Mouse (Mus musculus): Measurements from ENCODE around the gene Rack1. TPM values are rescaled to one million over a fixed set of nuclear protein-coding genes. Genes with fewer than 3 reads are reported as not detected.
"Not testable (repeated sequence)": the region's sequence is repeated elsewhere in the genome, so short reads cannot be mapped to it uniquely, and the experiment has no call there.

Rack1 gene
- total RNA-seq, 2 experiments from 2014 or later, result 285 to 287 TPM

GRCm38 (mm10) chr11:48791894-48792293 lies 8.2 kb upstream of the Rack1 start:
- DNase-seq (ENCODE audit: low spot score in 2 of 2), result not testable (repeated sequence)

- DNase-seq (ENCODE audit: low spot score in 2 of 2), result no peak
Observed at GRCm38 (mm10) chr11:48793184-48793583, 6.9 kb upstream of the Rack1 start.

DNA sequence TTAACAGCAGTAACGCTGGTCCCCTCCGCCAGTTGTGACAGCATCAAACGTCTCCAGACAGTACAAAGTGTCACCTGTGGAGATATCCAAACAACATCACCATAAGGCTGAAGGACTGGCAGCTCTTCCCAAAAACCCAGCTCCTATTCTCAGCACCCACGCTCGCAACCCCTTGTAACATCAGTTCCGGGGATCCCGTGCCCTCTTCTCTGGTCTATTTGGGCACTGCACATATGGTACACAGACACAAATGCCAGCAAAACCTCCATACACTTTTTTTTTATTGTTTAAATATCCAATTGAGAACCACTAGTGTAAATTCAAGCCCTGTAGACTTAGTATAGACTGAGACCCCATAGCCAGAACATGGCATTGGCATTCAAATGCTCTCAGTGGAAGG lies 4.9 kb upstream of the Rack1 start:
- DNase-seq (ENCODE audit: low spot score in 2 of 2), result no peak

DNA sequence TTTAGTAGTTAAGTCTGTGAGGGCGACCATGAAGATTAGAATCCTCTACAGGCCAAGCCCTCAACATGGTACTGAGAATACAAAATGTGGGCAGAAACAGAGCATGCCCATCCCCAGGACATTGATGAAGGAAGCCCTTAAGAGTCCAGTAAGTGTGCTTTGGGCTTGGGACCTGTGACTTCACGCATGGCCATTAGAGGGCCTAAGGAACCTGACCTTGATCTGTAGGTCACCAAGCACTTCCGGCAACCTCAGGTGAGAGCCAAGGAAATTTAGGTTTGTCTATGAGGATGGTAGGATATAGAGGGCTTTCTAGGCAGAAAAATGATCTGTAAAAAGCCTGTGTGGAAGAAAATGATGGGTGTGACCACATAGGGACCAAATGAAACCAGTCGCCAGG lies 3.8 kb upstream of the Rack1 start:
- DNase-seq (ENCODE audit: low spot score in 2 of 2), result no peak

DNA sequence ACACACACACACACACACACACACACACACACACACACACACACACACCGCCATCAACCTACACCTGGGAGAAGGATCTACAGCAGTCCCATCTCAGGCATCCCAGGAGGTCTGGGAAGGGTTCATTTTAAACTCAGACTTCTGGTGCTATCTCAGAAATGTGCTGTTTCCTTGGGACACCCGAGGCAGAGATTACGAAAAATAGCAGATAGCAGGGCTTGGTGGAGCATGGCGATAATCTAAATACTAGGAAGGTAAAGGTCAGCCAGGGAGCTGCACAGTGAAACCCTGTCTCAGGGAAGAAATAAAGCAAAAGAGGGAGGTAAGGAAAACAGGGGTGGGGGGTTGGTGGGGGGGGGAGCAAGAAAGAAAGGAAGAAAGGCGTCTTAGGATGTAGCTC lies 2.8 kb upstream of the Rack1 start:
- DNase-seq (ENCODE audit: low spot score in 2 of 2), result no peak

DNA sequence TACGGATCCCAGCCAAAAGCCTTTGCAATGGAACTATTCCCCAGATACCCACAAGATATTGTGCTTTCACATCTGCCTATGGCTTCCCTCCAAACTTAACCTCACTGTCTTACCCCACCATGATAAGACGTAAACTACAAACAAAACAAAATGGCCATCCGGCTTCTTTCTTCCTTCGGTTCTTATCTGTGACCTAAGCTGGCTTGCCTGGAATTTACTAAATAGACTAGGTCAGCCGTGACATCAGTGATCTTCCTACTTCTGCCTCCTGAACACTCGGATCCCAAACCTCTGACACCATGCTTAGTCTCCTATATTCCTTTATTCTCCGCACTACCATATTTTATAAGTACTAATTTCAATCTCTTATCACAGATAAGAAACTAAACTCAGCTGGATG lies 1.8 kb upstream of the Rack1 start:
- DNase-seq (ENCODE audit: low spot score in 2 of 2), result no peak

GRCm38 (mm10) chr11:48798984-48799920 lies 880 bp upstream of the Rack1 start:
- no peak for DNase-seq (ENCODE audit: low spot score in 2 of 2)

DNA sequence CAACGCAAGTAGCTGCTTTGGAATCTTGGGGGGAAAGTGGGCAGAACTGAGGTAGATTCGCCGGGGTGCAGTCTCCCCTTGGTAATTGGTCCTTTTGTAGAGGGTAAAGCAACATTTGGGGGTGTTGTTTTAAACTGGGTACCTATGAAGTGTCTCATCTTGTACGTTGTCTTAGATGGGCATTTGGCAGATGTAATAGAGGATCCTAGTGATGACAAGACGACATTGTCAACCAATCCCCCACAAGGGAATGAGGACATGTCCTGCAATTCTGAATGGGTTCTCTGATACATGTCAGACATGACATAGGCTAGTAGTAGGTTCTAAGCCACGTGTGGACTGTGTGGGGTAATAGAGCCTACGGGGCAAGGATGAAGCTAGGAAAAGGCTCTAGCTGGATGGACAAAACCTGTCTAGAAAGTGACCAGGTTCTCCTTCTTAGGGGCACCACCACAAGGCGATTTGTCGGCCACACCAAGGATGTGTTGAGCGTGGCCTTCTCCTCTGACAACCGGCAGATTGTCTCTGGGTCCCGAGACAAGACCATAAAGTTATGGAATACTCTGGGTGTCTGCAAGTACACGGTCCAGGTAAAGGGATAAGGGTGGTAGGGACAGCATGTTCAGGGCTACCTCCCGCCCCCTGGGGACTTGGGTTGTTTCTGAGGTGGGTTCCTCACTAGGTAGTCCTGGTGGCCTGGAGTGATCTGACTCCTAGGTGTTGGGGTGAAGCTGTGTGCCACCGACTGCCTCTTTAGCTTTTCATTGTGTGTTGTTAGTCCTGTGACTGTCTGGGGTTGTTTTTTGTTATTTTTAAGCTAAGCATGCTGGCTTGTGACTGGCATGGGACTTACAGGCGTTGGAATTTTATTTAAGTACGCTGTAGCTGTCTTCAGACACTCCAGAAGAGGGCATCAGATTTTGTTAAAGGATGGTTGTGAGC lies 2.0 kb downstream of the Rack1 start:
- no peak for DNase-seq (ENCODE audit: low spot score in 2 of 2)

GRCm38 (mm10) chr11:48803988-48804387 lies 3.9 kb downstream of the Rack1 start:
- no peak for DNase-seq (ENCODE audit: low spot score in 2 of 2)

DNA sequence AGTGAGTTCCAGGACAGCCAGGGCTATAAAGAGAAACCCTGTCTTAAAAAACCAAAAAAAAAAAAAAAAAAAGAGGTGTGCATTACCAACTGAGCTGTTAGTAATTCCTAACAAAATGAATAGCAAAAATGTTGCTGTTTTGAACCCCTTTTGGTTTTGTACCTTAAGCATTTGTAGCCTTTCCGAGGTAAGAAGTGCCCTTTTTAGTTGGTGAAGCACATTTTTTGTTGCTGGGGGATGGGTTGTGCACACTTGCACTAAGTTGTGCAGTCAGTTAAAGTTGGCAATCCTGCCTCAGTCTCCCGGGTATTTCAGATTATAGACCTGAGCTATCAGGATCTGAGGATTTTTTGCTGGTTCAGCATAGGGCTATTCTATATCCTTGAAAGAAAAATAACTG lies 4.8 kb downstream of the Rack1 start:
- DNase-seq (ENCODE audit: low spot score in 2 of 2), result no peak

- peak in 1 of 2 experiments; percentile 42 for DNase-seq (ENCODE audit: low spot score in 2 of 2)
Observed at GRCm38 (mm10) chr11:48806856-48807562, 6.9 kb downstream of the Rack1 start.

DNA sequence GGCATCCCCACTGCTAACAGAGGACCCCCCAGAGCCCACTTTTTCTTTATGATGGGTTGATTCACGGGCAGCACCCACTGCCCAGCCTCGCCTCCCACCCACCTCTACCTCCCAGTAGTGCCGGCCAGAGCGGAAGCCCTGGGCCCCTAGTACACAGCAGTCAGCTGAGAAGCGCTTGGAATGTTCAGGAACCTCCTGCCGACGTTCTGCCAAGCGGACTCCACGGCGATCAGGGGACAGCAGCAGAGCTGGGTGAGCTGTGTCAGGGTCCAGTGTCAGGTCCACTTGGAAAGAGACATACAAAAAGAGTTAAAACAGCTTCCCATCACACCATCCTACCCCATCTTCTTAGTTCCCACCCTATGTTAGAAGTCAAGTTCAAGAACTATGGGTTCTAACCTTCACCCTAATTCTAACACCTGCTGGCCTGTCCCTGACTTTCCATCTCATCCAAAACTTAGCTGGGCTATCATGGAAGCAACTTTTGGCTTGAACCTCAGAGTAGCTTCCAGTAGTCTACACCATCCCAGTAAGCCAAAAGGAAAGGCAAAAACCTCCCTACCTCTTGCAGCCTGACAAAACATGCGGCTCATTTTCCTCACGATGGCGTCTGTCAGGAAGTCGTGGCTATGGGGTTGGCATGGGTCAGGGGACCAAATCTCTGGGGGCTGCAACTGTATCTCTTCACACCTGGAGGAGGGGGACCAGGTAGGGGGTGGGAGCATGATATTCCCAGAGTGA lies 7.6 kb downstream of the Rack1 start:
- DNase-seq (ENCODE audit: low spot score in 2 of 2), result no peak

DNA sequence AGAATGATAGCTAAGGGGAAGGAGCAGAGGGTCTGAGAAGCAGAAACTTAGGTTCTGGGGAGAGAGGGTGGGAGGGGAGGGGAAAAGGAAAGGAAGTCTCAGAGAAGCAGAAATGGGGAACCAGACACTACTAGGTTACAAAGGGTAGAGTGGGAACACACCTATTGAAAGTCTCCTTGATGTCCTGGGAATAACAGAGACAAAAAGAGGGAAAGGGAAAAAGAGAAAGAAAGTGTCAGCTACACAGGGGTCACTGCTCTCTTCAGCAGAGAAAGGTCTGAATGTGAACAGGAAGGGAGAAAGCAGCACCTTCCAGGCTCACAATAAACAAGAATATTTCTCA lies 8.1 kb downstream of the Rack1 start:
- DNase-seq (ENCODE audit: low spot score in 2 of 2), result no peak

- no peak for DNase-seq (ENCODE audit: low spot score in 2 of 2)
Observed at GRCm38 (mm10) chr11:48808737-48809433, 8.8 kb downstream of the Rack1 start.

DNA sequence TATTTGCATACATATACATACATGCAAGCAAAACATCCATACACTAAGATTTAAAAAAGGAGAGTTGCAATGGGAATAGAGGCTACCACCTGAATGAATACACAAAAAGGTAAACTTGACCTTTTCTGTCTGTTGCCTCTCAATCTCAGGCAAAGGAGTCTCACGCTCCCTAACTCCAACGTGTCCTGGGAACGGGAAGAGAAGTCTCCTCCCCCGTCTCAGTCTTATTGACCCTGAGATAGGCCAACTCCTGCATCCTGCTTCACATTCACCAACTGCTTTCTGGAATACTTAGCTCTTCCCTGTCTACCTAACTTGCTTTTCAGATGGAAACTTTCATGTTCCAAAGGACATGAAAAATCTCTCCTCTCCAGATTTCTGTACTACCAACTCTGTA lies 9.3 kb downstream of the Rack1 start:
- DNase-seq (ENCODE audit: low spot score in 2 of 2), result no peak

DNA sequence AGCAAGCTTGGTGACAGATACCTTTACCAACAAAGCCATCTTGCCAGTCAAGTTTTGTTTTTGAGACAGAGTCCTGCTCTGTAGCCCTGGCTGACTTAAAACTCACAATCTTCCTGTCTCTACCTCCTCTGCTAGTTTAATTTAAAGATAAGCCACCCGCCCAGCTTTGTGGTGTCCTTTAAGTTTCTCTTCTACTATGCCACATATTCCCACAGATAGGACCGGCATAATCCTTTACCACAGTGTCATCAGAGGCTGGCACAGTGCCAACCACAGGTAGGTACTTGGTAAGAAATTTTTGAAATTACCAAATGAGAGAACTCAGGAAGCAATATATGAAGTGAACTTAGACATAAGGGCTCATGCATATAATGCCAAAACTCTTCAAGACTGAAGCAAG lies 10.0 kb downstream of the Rack1 start:
- no peak for DNase-seq (ENCODE audit: low spot score in 2 of 2)

DNA sequence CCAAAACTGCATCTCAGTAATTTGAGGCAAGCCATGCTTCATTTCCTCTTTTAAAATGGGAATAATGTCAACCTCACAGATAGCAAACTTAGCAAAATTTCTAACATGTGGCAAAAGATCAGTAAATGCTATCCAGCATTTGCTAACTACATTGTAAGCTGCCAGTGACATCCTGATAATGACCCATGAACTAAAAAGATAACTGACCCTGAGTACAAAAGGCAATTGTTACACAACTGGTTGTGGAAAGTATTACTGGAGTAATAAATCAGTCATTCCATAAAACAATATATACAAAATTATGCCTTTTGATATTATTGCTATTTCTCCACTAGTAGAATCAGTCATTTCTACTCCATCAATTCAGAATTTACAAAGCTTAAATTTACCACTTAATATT lies 13.7 kb downstream of the Rack1 start:
- no peak for DNase-seq (ENCODE audit: low spot score in 2 of 2)

DNA sequence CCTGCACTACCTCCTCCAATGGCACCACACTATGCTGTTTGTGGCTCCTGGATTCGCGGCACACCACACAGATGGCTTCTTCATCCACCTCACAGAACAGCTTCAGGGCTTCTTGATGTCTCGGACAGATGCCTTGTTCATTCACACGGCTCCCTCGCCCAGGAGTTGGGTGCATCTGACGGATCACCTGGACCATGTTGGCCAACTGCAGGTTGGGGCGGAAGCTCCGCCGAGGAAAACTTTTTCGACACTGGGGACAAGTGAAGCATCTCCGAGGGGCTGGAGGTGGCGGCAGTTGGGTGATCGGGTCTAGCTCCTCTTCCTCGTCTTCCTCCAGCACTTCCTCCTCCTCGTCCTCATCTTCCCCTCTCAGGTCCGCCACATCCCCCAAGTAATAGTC lies 15.7 kb downstream of the Rack1 start:
- no peak for DNase-seq (ENCODE audit: low spot score in 2 of 2)

GRCm38 (mm10) chr11:48816281-48816781 lies 16.2 kb downstream of the Rack1 start:
- no peak for DNase-seq (ENCODE audit: low spot score in 2 of 2)

Measured in layer of hippocampus, postnatal 14 days (tissue).